Mouse (Mus musculus) ES-E14 (cell line): ENCODE data around the gene Trappc6b.

Experiments
- CHD2 ChIP-seq: IDR thresholded peaks from 2 replicates; pipeline ENCODE4 v1.6.1; 2014; ENCODE audit warnings: mild to moderate bottlenecking, low read depth, low read length, inconsistent platforms
- HCFC1 ChIP-seq: IDR thresholded peaks from 2 replicates; pipeline ENCODE4 v1.6.1; 2012; ENCODE audit warnings: low read length, inconsistent platforms, borderline replicate concordance; ENCODE audit not compliant: insufficient read depth
- MAFK ChIP-seq: IDR thresholded peaks from 2 replicates; pipeline ENCODE4 v1.6.1; 2014; ENCODE audit warnings: mild to moderate bottlenecking, low read depth, low read length, inconsistent platforms; ENCODE audit not compliant: insufficient read depth
- ZC3H11A ChIP-seq: IDR thresholded peaks from 2 replicates; pipeline ENCODE4 v1.6.1; 2012; ENCODE audit warnings: low read depth, mild to moderate bottlenecking, inconsistent platforms, low read length, borderline replicate concordance
- ZNF384 ChIP-seq: IDR thresholded peaks from 2 replicates; pipeline ENCODE4 v1.6.1; 2012; ENCODE audit warnings: low read depth, low read length, inconsistent platforms

GRCm38 (mm10) chr12:59060322-59060721, 950 bp downstream of the Trappc6b start:
- TF ChIP-seq ZNF384 (no peak), MAFK (no peak), CHD2 (no peak), HCFC1 (no peak), ZC3H11A (no peak)
